Comparison of ENCODE assay signal across 18 mouse cellular contexts in the genomic region with DNA sequence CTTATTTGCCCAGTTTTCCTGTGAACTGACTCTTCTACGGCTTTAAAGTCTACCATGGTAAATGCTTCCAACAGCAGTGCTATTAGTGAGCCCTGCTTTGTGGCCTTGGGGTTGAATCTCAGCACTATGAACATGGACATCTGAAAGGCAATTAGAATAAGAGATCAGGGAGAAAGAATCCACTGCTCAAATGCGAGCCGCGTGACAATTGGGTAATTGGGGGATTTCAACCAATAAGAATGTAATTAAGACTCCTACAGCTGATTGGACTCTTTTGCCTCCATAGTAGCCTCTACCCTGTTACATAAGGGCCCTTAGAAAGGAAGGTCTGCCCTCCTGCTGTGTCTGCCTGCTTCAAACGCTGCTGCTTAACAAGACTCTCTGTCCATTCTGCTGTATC.
DNase-seq lines count a peak whose midpoint lies in the region; ATAC-seq lines count a peak whose summit lies in the region.
"Had no signal": no experiment of that assay in that cellular context is flagged by ENCODE, and none has a peak within 500 bp of the region (broad histone marks: within the 10 kb centered on the region; RNA-seq: fewer than 3 reads in every experiment).

No protein-coding gene starts in this region.

- no peak overlapping the region for H3K9ac ChIP-seq in liver, embryonic 12.5 days
- H3K9ac ChIP-seq in liver, embryonic 11.5 days (ENCODE audit: low read depth, low read length), result no peak overlapping the region
- no peak overlapping the region for H3K9ac ChIP-seq in forebrain, embryonic 16.5 days (replicated peaks; ENCODE audit: low read depth, low read length)
- H3K9ac ChIP-seq: neural tube, embryonic 15.5 days had no signal

- H3K4me1 ChIP-seq in liver, embryonic 12.5 days, result no peaks in the 10 kb centered on the region
- no peaks in the 10 kb centered on the region for H3K4me1 ChIP-seq in liver, embryonic 11.5 days (replicated peaks; ENCODE audit: control insufficient read depth, insufficient read depth, low read length)
- H3K4me1 ChIP-seq in forebrain, embryonic 16.5 days (replicated peaks; ENCODE audit: control insufficient read depth, insufficient read depth, low read length), result peaks cover 10% of the 10 kb centered on the region
- H3K4me1 ChIP-seq in heart, embryonic 10.5 days, result no peaks in the 10 kb centered on the region

- no peak overlapping the region for H3K4me3 ChIP-seq in liver, embryonic 12.5 days
- no peak overlapping the region for H3K4me3 ChIP-seq in liver, embryonic 11.5 days (ENCODE audit: low read depth, low read length)
- no peak overlapping the region for H3K4me3 ChIP-seq in forebrain, embryonic 16.5 days (replicated peaks; ENCODE audit: low read length)
- H3K4me3 ChIP-seq in heart, embryonic 10.5 days, result no peak overlapping the region
- H3K4me3 ChIP-seq: erythroblast, embryonic 14.5 days; myocyte; neural tube, embryonic 15.5 days had no signal

- H3K9me3 ChIP-seq in liver, embryonic 12.5 days (replicated peaks), result no peaks in the 10 kb centered on the region
- H3K9me3 ChIP-seq in liver, embryonic 11.5 days (ENCODE audit: control insufficient read depth, low read length), result no peaks in the 10 kb centered on the region
- H3K9me3 ChIP-seq in forebrain, embryonic 16.5 days (ENCODE audit: control insufficient read depth, low read length), result no peaks in the 10 kb centered on the region
- H3K9me3 ChIP-seq in heart, embryonic 10.5 days, result no peaks in the 10 kb centered on the region
- H3K9me3 ChIP-seq: neural tube, embryonic 15.5 days had no signal

- H3K4me2 ChIP-seq in liver, embryonic 12.5 days, result no peak overlapping the region
- no peak overlapping the region for H3K4me2 ChIP-seq in liver, embryonic 11.5 days
- H3K4me2 ChIP-seq in forebrain, embryonic 16.5 days (ENCODE audit: low read length), result no peak overlapping the region
- H3K4me2 ChIP-seq: neural tube, embryonic 15.5 days had no signal

- peak; percentile 18 for DNase-seq in cerebellum, adult 9-10 months
- DNase-seq in cerebellum, postnatal 25 days, result no peak
- DNase-seq in liver, embryonic 11.5 days (ENCODE audit: low spot score), result no peak
- DNase-seq in embryo, embryonic 10.5 days (ENCODE audit: low spot score), result peak; percentile 12
- DNase-seq in gastrocnemius, postnatal 4 days (ENCODE audit: low spot score in 2 of 2), result no peak
- DNase-seq in heart, embryonic 10.5 days (ENCODE audit: low spot score), result no peak
- DNase-seq: adrenal gland, postnatal 14 days; cerebellum, adult 8-10 months; gastrocnemius, postnatal 36 days; heart, postnatal 4 days; kidney, postnatal 25 days had no signal

- H3K27me3 ChIP-seq in liver, embryonic 12.5 days (replicated peaks), result no peaks in the 10 kb centered on the region
- no peaks in the 10 kb centered on the region for H3K27me3 ChIP-seq in liver, embryonic 11.5 days (replicated peaks; ENCODE audit: control insufficient read depth, insufficient read depth, low read length)
- no peaks in the 10 kb centered on the region for H3K27me3 ChIP-seq in forebrain, embryonic 16.5 days (replicated peaks; ENCODE audit: control insufficient read depth, insufficient read depth, low read length)
- H3K27me3 ChIP-seq in heart, embryonic 10.5 days (ENCODE audit: insufficient read depth, poor library complexity, severe bottlenecking), result no peaks in the 10 kb centered on the region; the same call in 1 of the 2 replicates
- H3K27me3 ChIP-seq: neural tube, embryonic 15.5 days had no signal

- no peak for ATAC-seq in liver, embryonic 12.5 days
- ATAC-seq in liver, embryonic 11.5 days (replicated peaks; ENCODE audit: low FRiP score), result no peak
- peak; percentile 62; the same call in 1 of the 2 replicates for ATAC-seq in forebrain, embryonic 16.5 days
- ATAC-seq: CD4-positive, CD25-positive, alpha-beta regulatory T cell, adult 4 months; lung, postnatal 0 days had no signal

- WGBS in liver, embryonic 12.5 days (ENCODE audit: insufficient replicate concordance), result 74% methylated on average over 5 of the region's 5 CpGs
- WGBS in liver, embryonic 11.5 days, result 81% methylated on average over 5 of the region's 5 CpGs
- 2% methylated on average over 5 of the region's 5 CpGs for WGBS in forebrain, embryonic 16.5 days
- 75% methylated on average over 5 of the region's 5 CpGs for WGBS in heart, embryonic 10.5 days

- H3K36me3 ChIP-seq in liver, embryonic 12.5 days, result no peaks in the 10 kb centered on the region
- no peaks in the 10 kb centered on the region for H3K36me3 ChIP-seq in liver, embryonic 11.5 days (ENCODE audit: control insufficient read depth, insufficient read depth, low read length)
- H3K36me3 ChIP-seq in forebrain, embryonic 16.5 days (ENCODE audit: control insufficient read depth, insufficient read depth), result no peaks in the 10 kb centered on the region
- H3K36me3 ChIP-seq in heart, embryonic 10.5 days, result no peaks in the 10 kb centered on the region
- H3K36me3 ChIP-seq: neural tube, embryonic 15.5 days had no signal

- 0 out of 2 replicates have a peak overlapping the region, but pooled peaks have one; percentile 30 for H3K27ac ChIP-seq in liver, embryonic 12.5 days
- H3K27ac ChIP-seq in liver, embryonic 11.5 days (ENCODE audit: low read depth, low read length), result no peak overlapping the region
- no peak overlapping the region for H3K27ac ChIP-seq in forebrain, embryonic 16.5 days (ENCODE audit: low read length)
- H3K27ac ChIP-seq in heart, embryonic 10.5 days, result no peak overlapping the region
- H3K27ac ChIP-seq: neural tube, embryonic 15.5 days had no signal

Comparison
In these comparisons a context has a peak if more than half of its experiments do, and no peak if none do; other contexts are left out.
1. DNase-seq: peak in cerebellum, adult 9-10 months (single experiment) and embryo, embryonic 10.5 days (single experiment); none in cerebellum, postnatal 25 days (0 of 2), liver, embryonic 11.5 days (single experiment), gastrocnemius, postnatal 4 days (0 of 2) and heart, embryonic 10.5 days (single experiment).